Mouse (Mus musculus) cerebellum, adult 18-20 months (tissue): ENCODE measurements at regions not wholly inside any gene's neighbourhood (a gene's known extent, or its start where the extent isn't known, plus 50 kb on each side); places are given as distances from the start of the nearest gene placed in this dataset.

Experiments
- DNase-seq, 2 experiments: peaks; one replicate each; pipeline ENCODE4 v3.0.0; 2021

DNA sequence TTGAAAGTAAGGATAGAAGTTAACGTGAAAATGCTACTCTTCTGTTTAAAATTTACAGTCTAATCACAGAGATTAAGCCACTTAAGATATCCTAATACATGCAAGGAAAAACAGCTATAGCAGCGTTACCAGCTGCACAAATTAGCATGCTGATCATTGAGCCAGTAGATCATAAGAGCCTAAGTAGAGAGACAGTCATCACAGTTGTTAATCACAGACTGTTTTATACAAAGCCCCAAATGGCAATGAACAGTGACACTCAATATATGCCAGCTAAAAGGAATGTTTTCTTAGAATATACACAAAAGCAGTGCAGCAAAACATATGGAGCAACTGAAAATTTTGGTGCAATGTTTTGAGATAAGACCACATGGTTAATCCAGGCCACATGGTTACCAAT, 64.7 kb upstream of the Ppp1r3a start:
- DNase-seq = no peak

DNA sequence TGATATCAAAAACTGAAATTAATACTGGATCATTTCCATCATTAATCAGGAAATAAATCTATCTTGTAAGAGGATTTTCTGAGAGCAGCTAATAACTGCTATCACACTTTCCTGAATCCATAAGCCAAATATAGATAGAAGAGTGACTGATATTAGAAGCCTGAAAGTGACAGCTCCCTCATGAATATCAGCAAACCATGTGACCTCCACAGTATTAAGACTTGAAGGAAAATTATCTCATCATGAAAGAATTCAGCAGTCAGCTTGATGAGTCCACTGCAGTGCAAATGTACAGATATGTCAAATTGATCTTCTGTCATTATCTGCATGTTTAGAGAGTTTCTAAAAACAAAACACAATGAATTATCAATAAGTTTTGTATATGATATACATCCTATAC, 69.7 kb upstream of the Ppp1r3a start:
- DNase-seq = no peak

DNA sequence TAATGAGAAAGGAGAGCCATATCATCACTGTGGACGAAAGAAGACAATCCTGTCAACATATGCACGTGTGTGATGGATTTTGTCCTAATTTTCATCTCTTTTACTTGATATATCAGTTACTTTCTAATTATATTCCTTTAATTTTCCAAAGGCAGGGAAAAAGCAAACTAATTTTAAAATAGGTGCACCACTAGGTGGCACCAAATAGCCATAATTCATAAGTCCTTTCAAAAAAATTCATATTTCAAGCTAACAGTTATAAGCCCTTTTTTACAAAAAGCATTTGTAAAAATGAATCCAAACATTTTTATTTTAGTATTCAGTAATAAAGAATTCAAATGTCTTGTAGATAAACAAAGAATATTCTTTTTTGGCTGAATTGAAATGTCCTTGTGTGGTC, 62.2 kb upstream of the Foxp2 start:
- DNase-seq = peak in 1 of 2 experiments; percentile 8
